Mouse (Mus musculus) heart, embryonic 12.5 days (tissue): ENCODE results near the gene E2f2. TPM values are rescaled to one million over a fixed set of nuclear protein-coding genes. Genes with fewer than 3 reads are reported as not detected.

Experiments
- ATAC-seq: fragments of 200-750 bp; cut with Nextera tagmentation; 2 replicates; pipeline ENCODE4 v1.8.0; 2017; ENCODE audit warnings: moderate TSS enrichment, moderate library complexity; ENCODE audit not compliant: insufficient number of reproducible peaks, low FRiP score
- H3K27ac ChIP-seq: fragments of 300-500 bp; sonication (generic); 2 replicates; pipeline ENCODE4 v1.5.1; 2016; ENCODE audit warnings: mild to moderate bottlenecking, moderate library complexity; ENCODE audit not compliant: poor library complexity, severe bottlenecking
- H3K27me3 ChIP-seq: fragments of 300-500 bp; sonication (generic); replicated peaks from 2 replicates; pipeline ENCODE4 v1.6.1; 2016; ENCODE audit warnings: mild to moderate bottlenecking, moderate library complexity
- H3K36me3 ChIP-seq: fragments of 300-500 bp; sonication (generic); 2 replicates; pipeline ENCODE4 v1.6.1; 2016; ENCODE audit warnings: mild to moderate bottlenecking, moderate library complexity
- H3K4me1 ChIP-seq: fragments of 300-500 bp; sonication (generic); replicated peaks from 2 replicates; pipeline ENCODE4 v1.6.1; 2016; ENCODE audit warnings: mild to moderate bottlenecking
- H3K4me2 ChIP-seq: fragments of 300-500 bp; sonication (generic); 2 replicates; pipeline ENCODE4 v1.6.1; 2016; ENCODE audit warnings: mild to moderate bottlenecking, moderate library complexity
- H3K4me3 ChIP-seq: fragments of 300-500 bp; sonication (generic); 2 replicates; pipeline ENCODE4 v1.5.1; 2016; ENCODE audit warnings: mild to moderate bottlenecking
- H3K9ac ChIP-seq: fragments of 300-500 bp; sonication (generic); 2 replicates; pipeline ENCODE4 v1.6.1; 2016; ENCODE audit warnings: mild to moderate bottlenecking, moderate library complexity
- H3K9me3 ChIP-seq: fragments of 300-500 bp; sonication (generic); replicated peaks from 2 replicates; pipeline ENCODE4 v1.6.1; 2016; ENCODE audit warnings: mild to moderate bottlenecking, moderate library complexity
- WGBS: fragments of 180-500 bp; shearing (Covaris S2); methylation state at CpG from one replicate; pipeline ENCODE4 v1.1.7; 2016; 5-methylcytosine and 5-hydroxymethylcytosine counted together
- polyA plus RNA-seq: library from polyadenylated mRNA; unstranded; fragments of >200 nt; fragmentation: Nextera tagmentation; extraction: Ambion mirVana; gene quantifications from 2 replicates; pipeline ENCODE4 v1.2.1, GENCODE M21; 2016

The E2f2 gene
- polyA plus RNA-seq, 1 experiment from 2014 or later, result 8.1 TPM

GRCm38 (mm10) chr4:136145362-136145885 lies 26.8 kb upstream of the E2f2 start:
- Histone ChIP-seq H3K36me3 (no peaks in the 10 kb centered on the region), H3K27me3 (no peaks in the 10 kb centered on the region), H3K4me2 (peak overlapping the region; percentile 70), H3K4me3 (peak overlapping the region; percentile 72), H3K27ac (peak overlapping the region; percentile 97), H3K4me1 (peaks cover 67% of the 10 kb centered on the region), H3K9me3 (no peaks in the 10 kb centered on the region), H3K9ac (peak overlapping the region; percentile 91)
- ATAC-seq, result no peak
- WGBS, result 23% methylated on average over 11 of the region's 11 CpGs

DNA sequence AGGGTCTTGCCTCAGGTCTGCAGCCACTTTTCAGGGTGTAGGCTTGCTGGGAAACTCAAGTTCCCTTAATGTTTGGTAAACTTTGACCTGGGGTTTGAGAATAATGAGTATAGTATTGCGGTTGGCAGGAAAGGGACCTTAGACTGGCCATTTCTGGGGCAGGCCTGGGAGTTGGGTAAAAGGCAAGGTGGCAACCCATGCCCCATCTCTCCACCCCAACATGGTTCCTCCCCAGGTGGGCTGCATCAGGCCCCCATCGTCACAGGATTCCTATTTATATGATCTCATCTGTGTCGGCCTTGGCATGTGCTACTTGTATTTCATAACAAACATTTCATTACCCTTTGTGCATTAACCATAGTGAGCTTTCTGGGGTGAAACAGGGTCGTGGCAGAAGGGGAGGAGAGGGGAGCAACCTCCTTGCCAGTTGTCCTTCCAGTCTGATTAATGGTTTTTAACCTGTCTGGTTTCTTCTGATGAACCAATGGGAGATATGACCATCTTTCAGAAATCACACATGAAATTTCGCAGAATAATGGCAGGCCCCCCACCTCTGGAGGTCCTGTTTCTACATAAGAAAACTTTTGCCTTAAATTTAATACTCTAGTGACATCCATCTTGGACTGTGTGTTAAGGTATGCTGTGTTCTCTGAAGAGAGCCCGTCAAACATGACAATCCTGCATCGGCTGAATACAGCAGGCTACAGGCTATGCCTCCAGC lies 26.0 kb upstream of the E2f2 start:
- Histone ChIP-seq H3K27me3 (0 out of 2 replicates have a peak, but pooled peaks cover 7% of the 10 kb centered on the region), H3K36me3 (no peaks in the 10 kb centered on the region), H3K9ac (peak overlapping the region; percentile 91), H3K9me3 (no peaks in the 10 kb centered on the region), H3K4me2 (peak overlapping the region; percentile 70), H3K4me3 (peak overlapping the region; percentile 72), H3K27ac (peak overlapping the region; percentile 97), H3K4me1 (peaks cover 63% of the 10 kb centered on the region)
- ATAC-seq, result no peak
- WGBS, result 18% methylated on average over 7 of the region's 7 CpGs

GRCm38 (mm10) chr4:136146712-136147154 lies 25.5 kb upstream of the E2f2 start:
- Histone ChIP-seq H3K9ac (peak overlapping the region; percentile 91), H3K36me3 (no peaks in the 10 kb centered on the region), H3K27ac (peak overlapping the region; percentile 97), H3K4me3 (peak overlapping the region; percentile 72), H3K27me3 (0 out of 2 replicates have a peak, but pooled peaks cover 9% of the 10 kb centered on the region), H3K4me2 (peak overlapping the region; percentile 70), H3K9me3 (no peaks in the 10 kb centered on the region), H3K4me1 (peaks cover 58% of the 10 kb centered on the region)
- 10% methylated on average over 6 of the region's 6 CpGs for WGBS
- no peak for ATAC-seq

DNA sequence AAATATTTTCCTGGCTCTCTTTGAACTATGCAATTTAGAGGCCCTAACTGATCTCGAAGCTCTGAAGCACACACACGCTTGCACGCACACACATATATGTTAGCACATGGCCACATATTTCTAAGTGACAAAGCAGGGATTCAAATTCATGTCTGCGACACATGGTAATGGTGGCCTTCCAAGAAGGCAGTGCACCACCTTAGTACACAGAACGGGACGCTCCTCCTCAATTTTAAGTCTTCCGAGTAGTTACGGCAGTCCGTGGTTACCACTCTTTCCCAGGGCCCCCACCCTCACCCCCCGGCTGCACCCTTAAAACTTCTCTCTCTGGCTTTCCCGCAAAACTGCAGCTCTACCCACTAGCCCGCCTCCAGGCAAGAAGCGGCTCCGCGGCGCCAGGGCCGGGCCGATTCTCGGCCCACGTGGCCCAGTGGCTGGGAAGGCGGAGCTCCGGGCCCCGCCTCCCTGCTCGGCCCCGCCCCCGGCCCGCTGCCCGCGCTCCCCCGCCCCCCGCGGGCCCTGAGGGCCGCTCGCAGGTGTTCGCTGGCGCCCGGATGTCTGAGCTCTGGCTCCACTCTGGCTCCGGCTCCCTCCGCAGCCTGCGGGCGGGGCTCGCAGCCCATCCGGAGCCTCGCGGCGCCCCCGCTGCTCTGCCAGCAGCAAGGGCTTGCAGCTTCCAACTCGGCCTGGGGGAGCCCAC lies 24.6 kb upstream of the E2f2 start:
- H3K36me3 ChIP-seq, result no peaks in the 10 kb centered on the region
- no peaks in the 10 kb centered on the region for H3K9me3 ChIP-seq
- peak overlapping the region; percentile 97 for H3K27ac ChIP-seq
- H3K27me3 ChIP-seq, result 0 out of 2 replicates have a peak, but pooled peaks cover 9% of the 10 kb centered on the region
- H3K9ac ChIP-seq, result peak overlapping the region; percentile 60
- H3K4me3 ChIP-seq, result peak overlapping the region; percentile 43
- WGBS, result under 1% methylated on average over 48 of the region's 48 CpGs
- peak overlapping the region; percentile 69 for H3K4me2 ChIP-seq
- ATAC-seq, result peak; percentile 78
- peaks cover 49% of the 10 kb centered on the region for H3K4me1 ChIP-seq

- Histone ChIP-seq H3K4me3 (peak overlapping the region; percentile 43), H3K27me3 (0 out of 2 replicates have a peak, but pooled peaks cover 9% of the 10 kb centered on the region), H3K9me3 (no peaks in the 10 kb centered on the region), H3K4me1 (peaks cover 43% of the 10 kb centered on the region), H3K36me3 (no peaks in the 10 kb centered on the region), H3K4me2 (peak overlapping the region; percentile 69), H3K9ac (peak overlapping the region; percentile 60), H3K27ac (peak overlapping the region; percentile 97)
- 8% methylated on average over 31 of the region's 31 CpGs for WGBS
- peak; percentile 26 for ATAC-seq
Measured at GRCm38 (mm10) chr4:136148342-136149044, 23.7 kb upstream of the E2f2 start.

- Histone ChIP-seq H3K27ac (peak overlapping the region; percentile 97), H3K9ac (no peak overlapping the region), H3K4me3 (no peak overlapping the region), H3K4me1 (peaks cover 43% of the 10 kb centered on the region), H3K36me3 (no peaks in the 10 kb centered on the region), H3K9me3 (no peaks in the 10 kb centered on the region), H3K27me3 (0 out of 2 replicates have a peak, but pooled peaks cover 9% of the 10 kb centered on the region), H3K4me2 (no peak overlapping the region)
- 83% methylated on average over 2 of the region's 2 CpGs for WGBS
- no peak for ATAC-seq
Measured at GRCm38 (mm10) chr4:136149045-136149379, 23.2 kb upstream of the E2f2 start.

DNA sequence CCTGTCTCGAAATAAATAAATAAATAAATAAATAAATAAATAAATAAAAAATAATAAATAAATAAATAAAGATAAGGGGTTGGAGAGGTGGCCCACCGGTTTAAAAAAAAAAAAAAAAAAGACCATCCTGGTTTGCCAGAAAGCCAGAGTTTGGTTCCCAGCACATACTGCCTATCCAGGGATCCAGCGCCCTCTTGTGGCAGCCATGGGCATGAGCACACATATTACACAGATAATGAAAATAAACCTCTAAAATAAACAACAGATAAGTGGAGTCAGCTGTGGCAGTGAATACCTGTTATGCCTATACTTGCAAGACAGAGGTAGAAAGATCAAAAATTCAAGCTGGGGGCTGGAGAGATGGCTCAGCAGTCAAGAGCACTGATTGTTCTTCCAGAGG lies 22.5 kb upstream of the E2f2 start:
- WGBS, result 39% methylated on average over 3 of the region's 3 CpGs
- Histone ChIP-seq H3K4me2 (no peak overlapping the region), H3K4me3 (no peak overlapping the region), H3K27ac (no peak overlapping the region), H3K36me3 (no peaks in the 10 kb centered on the region), H3K9me3 (no peaks in the 10 kb centered on the region), H3K4me1 (peaks cover 43% of the 10 kb centered on the region), H3K9ac (no peak overlapping the region), H3K27me3 (0 out of 2 replicates have a peak, but pooled peaks cover 9% of the 10 kb centered on the region)
- ATAC-seq, result no peak

DNA sequence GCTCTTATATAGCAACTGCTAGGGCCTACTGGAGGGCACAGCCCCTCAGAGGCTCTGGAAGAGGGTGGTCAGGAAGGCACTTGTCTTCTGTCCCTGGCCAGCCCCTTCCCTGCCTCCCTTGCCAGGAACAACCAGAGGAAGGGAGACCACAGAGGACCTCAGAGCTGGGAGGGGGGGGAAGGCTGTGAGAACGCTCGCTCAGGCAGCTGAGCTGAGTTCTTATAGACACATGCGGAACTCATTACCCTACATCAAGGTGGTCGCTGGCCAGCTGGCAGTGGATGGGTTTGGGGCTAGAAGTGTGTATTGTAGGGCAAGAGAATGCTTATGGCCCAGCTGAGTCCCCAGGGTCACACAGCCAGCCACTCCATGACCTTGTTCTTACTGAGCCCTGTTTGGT lies 21.6 kb upstream of the E2f2 start:
- no peaks in the 10 kb centered on the region for H3K9me3 ChIP-seq
- H3K27ac ChIP-seq, result peak overlapping the region; percentile 15; the same call in 1 of the 2 replicates
- WGBS, result 65% methylated on average over 4 of the region's 4 CpGs
- 0 out of 2 replicates have a peak, but pooled peaks cover 9% of the 10 kb centered on the region for H3K27me3 ChIP-seq
- no peaks in the 10 kb centered on the region for H3K36me3 ChIP-seq
- peak overlapping the region; percentile 35; the same call in 1 of the 2 replicates for H3K9ac ChIP-seq
- no peak overlapping the region for H3K4me2 ChIP-seq
- H3K4me1 ChIP-seq, result peaks cover 39% of the 10 kb centered on the region
- ATAC-seq, result no peak
- H3K4me3 ChIP-seq, result no peak overlapping the region

DNA sequence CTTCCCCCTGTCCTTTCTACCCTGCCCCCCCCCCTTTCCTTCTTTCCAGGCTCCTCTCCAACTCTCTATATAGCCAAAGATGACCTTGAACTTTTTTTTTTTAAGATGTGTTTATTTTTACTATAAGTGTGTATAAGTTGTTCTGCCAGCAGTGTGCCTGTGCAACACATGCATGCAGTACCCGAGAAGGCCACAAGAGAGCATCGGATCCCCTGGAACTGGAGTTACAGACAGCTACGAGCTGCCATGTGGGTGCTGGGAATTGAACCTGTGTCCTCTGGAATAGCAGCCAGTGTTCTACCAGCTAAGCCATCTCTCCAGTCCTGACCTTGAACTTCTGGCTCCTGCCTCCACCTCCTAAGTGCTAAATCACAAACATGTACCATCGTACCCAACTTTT lies 19.4 kb upstream of the E2f2 start:
- no peak overlapping the region for H3K4me3 ChIP-seq
- WGBS, result 87% methylated on average over 4 of the region's 4 CpGs
- H3K36me3 ChIP-seq, result no peaks in the 10 kb centered on the region
- H3K9ac ChIP-seq, result no peak overlapping the region
- H3K27me3 ChIP-seq, result 0 out of 2 replicates have a peak, but pooled peaks cover 9% of the 10 kb centered on the region
- H3K27ac ChIP-seq, result peak overlapping the region; percentile 40; the same call in 1 of the 2 replicates
- no peak overlapping the region for H3K4me2 ChIP-seq
- peaks cover 20% of the 10 kb centered on the region for H3K4me1 ChIP-seq
- H3K9me3 ChIP-seq, result no peaks in the 10 kb centered on the region
- no peak for ATAC-seq

DNA sequence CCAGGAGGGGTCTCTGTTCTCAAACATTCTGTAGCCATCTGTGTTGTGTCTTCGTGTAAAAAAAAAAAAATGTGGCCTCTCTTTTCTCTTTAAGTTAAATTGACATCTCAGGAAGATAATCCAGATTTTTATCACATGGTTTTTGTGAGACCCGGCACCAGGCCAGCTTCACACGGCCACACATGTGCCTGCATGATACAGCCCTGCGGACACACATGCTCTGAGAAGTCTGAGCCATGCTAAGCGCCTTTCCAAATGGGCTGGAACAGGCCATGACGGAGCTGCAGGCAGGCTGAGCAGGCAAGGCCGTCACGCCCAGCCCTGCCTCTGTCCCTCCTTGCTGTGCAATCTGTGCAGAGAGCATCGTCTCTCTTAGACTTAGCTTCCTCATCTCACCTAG lies 17.7 kb upstream of the E2f2 start:
- H3K27me3 ChIP-seq, result 0 out of 2 replicates have a peak, but pooled peaks cover 9% of the 10 kb centered on the region
- no peaks in the 10 kb centered on the region for H3K36me3 ChIP-seq
- no peak overlapping the region for H3K4me2 ChIP-seq
- H3K27ac ChIP-seq, result no peak overlapping the region
- no peaks in the 10 kb centered on the region for H3K9me3 ChIP-seq
- H3K4me3 ChIP-seq, result no peak overlapping the region
- no peak for ATAC-seq
- no peak overlapping the region for H3K9ac ChIP-seq
- 57% methylated on average over 9 of the region's 9 CpGs for WGBS
- peaks cover 7% of the 10 kb centered on the region; the same call in 1 of the 2 replicates for H3K4me1 ChIP-seq
